Mouse (Mus musculus) limb, embryonic 14.5 days (tissue): Measurements from ENCODE around the gene Ncdn. TPM values are rescaled to one million over a fixed set of nuclear protein-coding genes. Genes with fewer than 3 reads are reported as not detected.

Experiments
- ATAC-seq: fragments of 200-750 bp; cut with Nextera tagmentation; 2 replicates; pipeline ENCODE4 v1.8.0; 2017; ENCODE audit warnings: low read depth, moderate number of reproducible peaks, moderate TSS enrichment; ENCODE audit not compliant: low FRiP score
- DNase-seq: peaks from one replicate; pipeline ENCODE4 v3.0.0-alpha.2; 2015; ENCODE audit warnings: low spot score
- H3K27ac ChIP-seq: fragments of 300-500 bp; sonication (generic); replicated peaks from 2 replicates; pipeline ENCODE4 v1.5.1; 2014; ENCODE audit warnings: low read depth, mild to moderate bottlenecking, low read length, moderate library complexity, mixed read lengths
- H3K27me3 ChIP-seq: fragments of 300-500 bp; sonication (generic); 2 replicates; pipeline ENCODE4 v1.6.1; 2014; ENCODE audit warnings: low read length, mixed read lengths; ENCODE audit not compliant: control insufficient read depth, insufficient read depth
- H3K36me3 ChIP-seq: fragments of 300-500 bp; sonication (generic); 2 replicates; pipeline ENCODE4 v1.6.1; 2014; ENCODE audit warnings: mild to moderate bottlenecking, low read length, moderate library complexity, mixed read lengths; ENCODE audit not compliant: control insufficient read depth, insufficient read depth
- H3K4me1 ChIP-seq: fragments of 300-500 bp; sonication (generic); 2 replicates; pipeline ENCODE4 v1.6.1; 2014; ENCODE audit warnings: antibody characterized with exemption, low read length, mixed read lengths; ENCODE audit not compliant: control insufficient read depth, insufficient read depth
- H3K4me2 ChIP-seq: fragments of 300-500 bp; sonication (generic); replicated peaks from 2 replicates; pipeline ENCODE4 v1.6.1; 2014; ENCODE audit warnings: low read depth, mild to moderate bottlenecking, low read length, moderate library complexity; ENCODE audit not compliant: severe bottlenecking
- H3K4me3 ChIP-seq: fragments of 300-500 bp; sonication (generic); replicated peaks from 2 replicates; pipeline ENCODE4 v1.5.1; 2014; ENCODE audit warnings: low read length
- H3K9ac ChIP-seq: fragments of 300-500 bp; sonication (generic); 2 replicates; pipeline ENCODE4 v1.6.1; 2014; ENCODE audit warnings: mild to moderate bottlenecking, low read depth, low read length, moderate library complexity; ENCODE audit not compliant: severe bottlenecking
- H3K9me3 ChIP-seq: fragments of 300-500 bp; sonication (generic); 2 replicates; pipeline ENCODE4 v1.6.1; 2016; ENCODE audit warnings: low read length; ENCODE audit not compliant: control insufficient read depth
- POLR2A ChIP-seq: fragments of 200-500 bp; IDR thresholded peaks from 2 replicates; pipeline ENCODE4 v1.8.0; 2012; ENCODE audit warnings: inconsistent platforms, mild to moderate bottlenecking, moderate library complexity, borderline replicate concordance; ENCODE audit not compliant: insufficient read depth, insufficient read length; ENCODE audit errors: extremely low read depth
- WGBS: fragments of 180-500 bp; shearing (Covaris S2); extraction: QIAGEN DNeasy Blood & Tissue Kit; methylation state at CpG from one replicate; pipeline ENCODE4 v1.1.7; 2014; 5-methylcytosine and 5-hydroxymethylcytosine counted together
- polyA plus RNA-seq, 2 experiments: library from polyadenylated mRNA; depleted of rRNA in 1 of 2; stranded (reverse) in 1 of 2; unstranded in 1 of 2; fragments of >200 nt; fragmentation: Nextera tagmentation in 1 of 2; extraction: Ambion mirVana in 1 of 2; gene quantifications; 2 replicates each; pipeline versions ENCODE4 v1.2.1 to v1.2.3; 2012 to 2014

Gene Ncdn
- polyA plus RNA-seq, 2 experiments, result 29.1 to 39.0 TPM

GRCm38 (mm10) chr4:126706630-126707438, 46.4 kb downstream of the Ncdn start:
- H3K9ac ChIP-seq, result no peak overlapping the region
- H3K9me3 ChIP-seq, result no peaks in the 10 kb centered on the region
- H3K4me2 ChIP-seq, result no peak overlapping the region
- DNase-seq (peak; percentile 28), ATAC-seq (peak; percentile 80; the same call in 1 of the 2 replicates)
- no peaks in the 10 kb centered on the region for H3K27me3 ChIP-seq
- no peaks in the 10 kb centered on the region for H3K4me1 ChIP-seq
- WGBS, result 58% methylated on average over 12 of the region's 12 CpGs
- no peak overlapping the region for H3K4me3 ChIP-seq
- H3K36me3 ChIP-seq, result peaks cover 80% of the 10 kb centered on the region
- H3K27ac ChIP-seq, result no peak overlapping the region
- no peak for TF ChIP-seq POLR2A

- H3K27me3 ChIP-seq, result no peaks in the 10 kb centered on the region
- no peak overlapping the region for H3K4me3 ChIP-seq
- H3K27ac ChIP-seq, result no peak overlapping the region
- no peak for DNase-seq
- no peak overlapping the region for H3K9ac ChIP-seq
- no peaks in the 10 kb centered on the region for H3K9me3 ChIP-seq
- no peak for ATAC-seq
- no peaks in the 10 kb centered on the region for H3K4me1 ChIP-seq
- no peak for TF ChIP-seq POLR2A
- 79% methylated on average over 4 of the region's 4 CpGs for WGBS
- no peak overlapping the region for H3K4me2 ChIP-seq
- H3K36me3 ChIP-seq, result peaks cover 40% of the 10 kb centered on the region
Measured at GRCm38 (mm10) chr4:126696908-126697307, 56.3 kb downstream of the Ncdn start.

Other genes with a start within 250 kb of the Ncdn start
- 2.8 and 3.2 TPM in 2 replicates for gene Ago4, start 220.0 kb downstream of the Ncdn start, polyA plus RNA-seq (2012; rRNA removed)
- 3.3 and 3.5 TPM in 2 replicates for gene Ago4, start 220.0 kb downstream of the Ncdn start, polyA plus RNA-seq (2014; fragmentation: Nextera tagmentation; extraction: Ambion mirVana)
- 12.0 and 22.6 TPM in 2 replicates for gene Clspn, start 196.5 kb downstream of the Ncdn start, polyA plus RNA-seq (2012; rRNA removed)
- 34.2 and 39.2 TPM in 2 replicates for gene Clspn, start 196.5 kb downstream of the Ncdn start, polyA plus RNA-seq (2014; fragmentation: Nextera tagmentation; extraction: Ambion mirVana)
- gene 5730409E04Rik, start 143.6 kb downstream of the Ncdn start, polyA plus RNA-seq (2012; rRNA removed), result 11.7 and 12.1 TPM in 2 replicates
- 4.8 and 5.4 TPM in 2 replicates for gene 5730409E04Rik, start 143.6 kb downstream of the Ncdn start, polyA plus RNA-seq (2014; fragmentation: Nextera tagmentation; extraction: Ambion mirVana)
- 235 and 263 TPM in 2 replicates for gene Psmb2, start 75.8 kb downstream of the Ncdn start, polyA plus RNA-seq (2012; rRNA removed)
- 471 and 500 TPM in 2 replicates for gene Psmb2, start 75.8 kb downstream of the Ncdn start, polyA plus RNA-seq (2014; fragmentation: Nextera tagmentation; extraction: Ambion mirVana)
- 0.48 and 0.53 TPM in 2 replicates for gene Tfap2e, start 17.2 kb downstream of the Ncdn start, polyA plus RNA-seq (2012; rRNA removed)
- gene Tfap2e, start 17.2 kb downstream of the Ncdn start, polyA plus RNA-seq (2014; fragmentation: Nextera tagmentation; extraction: Ambion mirVana), result 0.34 and 0.46 TPM in 2 replicates
- 27.7 and 31.8 TPM in 2 replicates for gene AU040320, start 106 bp upstream of the Ncdn start, polyA plus RNA-seq (2012; rRNA removed)
- gene AU040320, start 106 bp upstream of the Ncdn start, polyA plus RNA-seq (2014; fragmentation: Nextera tagmentation; extraction: Ambion mirVana), result 21.1 and 22.9 TPM in 2 replicates
- gene Zmym4, start 214.7 kb upstream of the Ncdn start, polyA plus RNA-seq (2012; rRNA removed), result 23.0 and 24.0 TPM in 2 replicates
- 20.0 and 24.1 TPM in 2 replicates for gene Zmym4, start 214.7 kb upstream of the Ncdn start, polyA plus RNA-seq (2014; fragmentation: Nextera tagmentation; extraction: Ambion mirVana)